In the genomic region with DNA sequence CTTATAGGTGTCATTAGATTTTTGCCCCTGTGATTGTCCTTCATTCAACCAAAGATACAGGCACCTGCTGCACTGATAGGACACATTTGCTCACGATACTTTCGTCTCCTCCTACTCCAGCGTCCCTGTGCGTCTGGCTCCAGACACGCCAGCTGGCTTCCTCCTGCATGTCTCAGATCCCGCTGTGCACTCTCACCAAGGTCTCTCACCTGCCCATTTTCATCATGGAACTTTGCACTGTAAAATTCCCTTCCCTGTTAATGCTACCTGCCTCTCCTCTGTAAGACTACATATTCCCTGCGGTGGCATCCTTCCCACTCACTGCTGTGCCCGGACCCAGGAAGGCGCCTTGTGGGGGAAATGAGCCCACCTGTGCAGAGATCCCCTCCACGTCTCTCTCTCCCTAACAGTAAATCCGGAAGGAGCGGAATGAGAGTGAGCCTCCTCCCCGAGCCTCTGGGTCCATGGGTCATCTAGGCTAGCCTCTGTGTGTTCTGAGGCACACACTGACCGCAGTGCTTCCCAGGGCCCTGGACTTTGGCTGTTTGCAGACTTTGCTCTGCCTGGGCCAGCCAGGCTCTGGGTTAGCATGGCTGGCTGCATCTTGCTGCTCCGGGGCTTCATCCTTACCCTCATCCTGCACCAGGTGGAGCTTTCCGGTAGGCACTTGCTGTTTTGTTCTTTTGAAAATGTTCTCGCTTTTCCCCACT, we compare ENCODE assay signal across 18 mouse cellular contexts. TPM values are rescaled to one million over a fixed set of nuclear protein-coding genes. Genes with fewer than 3 reads are reported as not detected.
DNase-seq lines count a peak whose midpoint lies in the region; ATAC-seq and TF ChIP-seq lines count a peak whose summit lies in the region.
"Had no signal": no experiment of that assay in that cellular context is flagged by ENCODE, and none has a peak within 500 bp of the region (broad histone marks: within the 10 kb centered on the region; RNA-seq: fewer than 3 reads in every experiment).

A gene (plus strand): TSS at position 474 of the 710 bp plus-strand sequence.

- peaks cover 6% of the 10 kb centered on the region; the same call in 1 of the 2 replicates for H3K4me1 ChIP-seq in intestine, embryonic 16.5 days (ENCODE audit: control insufficient read depth, insufficient read depth, low read length)
- peaks cover 24% of the 10 kb centered on the region for H3K4me1 ChIP-seq in liver, postnatal 0 days (ENCODE audit: insufficient read depth)
- no peaks in the 10 kb centered on the region for H3K4me1 ChIP-seq in midbrain, embryonic 13.5 days (replicated peaks)
- H3K4me1 ChIP-seq: heart, embryonic 12.5 days; lung, embryonic 15.5 days; neural tube, embryonic 13.5 days had no signal

- H3K4me2 ChIP-seq in intestine, embryonic 16.5 days (ENCODE audit: low read depth, low read length): peak within 1 kb of the TSS; percentile 31
- H3K4me2 ChIP-seq in liver, postnatal 0 days (ENCODE audit: low read depth, low read length): peak within 1 kb of the TSS; percentile 64
- no peak within 1 kb of the TSS for H3K4me2 ChIP-seq in midbrain, embryonic 13.5 days (replicated peaks)
- H3K4me2 ChIP-seq: heart, embryonic 12.5 days; lung, embryonic 15.5 days; neural tube, embryonic 13.5 days had no signal

- peak; percentile 34; the same call in 1 of the 2 replicates for TF ChIP-seq EP300 in liver, postnatal 0 days (IDR thresholded peaks at IDR 0.05; ENCODE audit: low read depth)

- H3K9me3 ChIP-seq in intestine, embryonic 16.5 days (ENCODE audit: control insufficient read depth, low read length): no peaks in the 10 kb centered on the region
- H3K9me3 ChIP-seq in liver, postnatal 0 days (ENCODE audit: low read length): no peaks in the 10 kb centered on the region
- no peaks in the 10 kb centered on the region for H3K9me3 ChIP-seq in midbrain, embryonic 13.5 days
- H3K9me3 ChIP-seq: heart, embryonic 12.5 days; lung, embryonic 15.5 days; neural tube, embryonic 13.5 days had no signal

- peak within 1 kb of the TSS; percentile 26 for H3K4me3 ChIP-seq in intestine, embryonic 16.5 days (ENCODE audit: low read length)
- peak within 1 kb of the TSS; percentile 49 for H3K4me3 ChIP-seq in liver, postnatal 0 days (ENCODE audit: low read depth, low read length)
- no peak within 1 kb of the TSS for H3K4me3 ChIP-seq in midbrain, embryonic 13.5 days (replicated peaks)
- H3K4me3 ChIP-seq: heart, embryonic 12.5 days; lung, embryonic 15.5 days; megakaryocyte, embryonic 14.5 days; neural tube, embryonic 13.5 days had no signal

- peak; percentile 96 for ATAC-seq in intestine, embryonic 16.5 days
- ATAC-seq in liver, postnatal 0 days: peak; percentile 66
- ATAC-seq in megakaryocyte-erythroid progenitor cell, adult 5-6 weeks (replicated peaks; ENCODE audit: low FRiP score, low TSS enrichment, poor library complexity, severe bottlenecking): no peak
- no peak for ATAC-seq in inflammation-experienced regulatory T-cells, adult 6 months
- no peak for ATAC-seq in midbrain, embryonic 13.5 days

- no peaks in the 10 kb centered on the region for H3K27me3 ChIP-seq in intestine, embryonic 16.5 days (replicated peaks; ENCODE audit: control insufficient read depth, insufficient read depth, low read length)
- no peaks in the 10 kb centered on the region for H3K27me3 ChIP-seq in liver, postnatal 0 days (ENCODE audit: insufficient read depth, low read length)
- H3K27me3 ChIP-seq in midbrain, embryonic 13.5 days: no peaks in the 10 kb centered on the region
- H3K27me3 ChIP-seq: lung, embryonic 15.5 days; neural tube, embryonic 13.5 days had no signal

- peak within 1 kb of the TSS; percentile 42; the same call in 1 of the 2 replicates for H3K9ac ChIP-seq in intestine, embryonic 16.5 days (ENCODE audit: low read depth, low read length)
- peak within 1 kb of the TSS; percentile 74 for H3K9ac ChIP-seq in liver, postnatal 0 days (replicated peaks)
- H3K9ac ChIP-seq in midbrain, embryonic 13.5 days (replicated peaks): no peak within 1 kb of the TSS
- H3K9ac ChIP-seq: heart, embryonic 12.5 days; lung, embryonic 15.5 days; neural tube, embryonic 13.5 days had no signal

- 64% methylated on average over 17 of the region's 17 CpGs for WGBS in intestine, embryonic 16.5 days
- 45% methylated on average over 17 of the region's 17 CpGs for WGBS in large intestine, adult 2 months
- WGBS in liver, postnatal 0 days (ENCODE audit: insufficient replicate concordance): 55% methylated on average over 17 of the region's 17 CpGs
- WGBS in midbrain, embryonic 13.5 days: 84% methylated on average over 17 of the region's 17 CpGs

- TF ChIP-seq CTCF in liver, postnatal 0 days (IDR thresholded peaks at IDR 0.05; ENCODE audit: low read depth): no peak

- H3K27ac ChIP-seq in intestine, embryonic 16.5 days (ENCODE audit: low read length): peak within 1 kb of the TSS; percentile 88
- H3K27ac ChIP-seq in liver, postnatal 0 days (ENCODE audit: low read depth): peak within 1 kb of the TSS; percentile 93
- no peak within 1 kb of the TSS for H3K27ac ChIP-seq in midbrain, embryonic 13.5 days
- H3K27ac ChIP-seq: lung, embryonic 15.5 days; neural tube, embryonic 13.5 days had no signal

- no peaks in the 10 kb centered on the region for H3K36me3 ChIP-seq in intestine, embryonic 16.5 days (ENCODE audit: control insufficient read depth, insufficient read depth, low read length)
- H3K36me3 ChIP-seq in liver, postnatal 0 days (replicated peaks; ENCODE audit: insufficient read depth, low read length): peaks cover 8% of the 10 kb centered on the region; the same call in 1 of the 2 replicates
- no peaks in the 10 kb centered on the region for H3K36me3 ChIP-seq in midbrain, embryonic 13.5 days
- H3K36me3 ChIP-seq: heart, embryonic 12.5 days; lung, embryonic 15.5 days; neural tube, embryonic 13.5 days had no signal

- DNase-seq in kidney, adult 9 months: peak; percentile 87
- DNase-seq in large intestine, adult 2 months (ENCODE audit: low read depth, low spot score): peak; percentile 25
- DNase-seq in liver, postnatal 0 days: peak; percentile 70
- no peak for DNase-seq in spleen, postnatal 36 days (ENCODE audit: low spot score in 2 of 2)
- DNase-seq: cerebellum, postnatal 36 days; gastrocnemius, postnatal 25 days; left cerebral cortex, postnatal 4 days; right cerebral cortex, postnatal 4 days; thymus, postnatal 14 days had no signal

RNA-seq across cellular contexts. Expression of the gene that starts here (rescaled TPM):
- polyA plus RNA-seq in intestine, embryonic 16.5 days (2015; fragmentation: Nextera tagmentation; extraction: Ambion mirVana): 13.0 and 18.5 TPM in 2 replicates
- polyA plus RNA-seq in large intestine, adult 2 months (2012; rRNA removed): 4.2 and 8.8 TPM in 2 replicates
- polyA plus RNA-seq in liver, postnatal 0 days (2015; fragmentation: Nextera tagmentation; extraction: Ambion mirVana): 93.8 and 97.1 TPM in 2 replicates
- not detected in 2 replicates for total RNA-seq in megakaryocyte-erythroid progenitor cell, adult 5-6 weeks (2014; fragmentation: Nextera tagmentation)
- total RNA-seq in megakaryocyte-erythroid progenitor cell, adult 5-6 weeks (2017): not detected in 2 replicates
- 1 to 10 TPM; 2.2 to 3.4 (median 2.5) TPM for polyA plus RNA-seq in inflammation-experienced regulatory T-cells, adult 6 months (2017; shearing (Covaris generic))
- 1.00 and 1.2 TPM in 2 replicates for polyA plus RNA-seq in midbrain, embryonic 13.5 days (2015; fragmentation: Nextera tagmentation; extraction: Ambion mirVana)
- total RNA-seq: gastrocnemius, postnatal 25 days; hematopoietic stem cell, adult 5-6 weeks; left cerebral cortex, postnatal 4 days had no signal

Comparison
In these comparisons a context has a peak if more than half of its experiments do, and no peak if none do; other contexts are left out.
1. ATAC-seq: peak in intestine, embryonic 16.5 days (single experiment) and liver, postnatal 0 days (single experiment); none in megakaryocyte-erythroid progenitor cell, adult 5-6 weeks (single experiment), inflammation-experienced regulatory T-cells, adult 6 months (single experiment) and midbrain, embryonic 13.5 days (single experiment).
2. DNase-seq: peak in kidney, adult 9 months (single experiment), large intestine, adult 2 months (single experiment) and liver, postnatal 0 days (single experiment); none in spleen, postnatal 36 days (0 of 2).